22 mouse cellular contexts compared by ENCODE assay signal in genomic region chr12:4587846-4588245, GRCm38 (mm10). TPM values are rescaled to one million over a fixed set of nuclear protein-coding genes. Genes with fewer than 3 reads are reported as not detected.
A peak's percentile ranks its signal among the peaks of the same experiment; 100 is the strongest.
DNase-seq lines count a peak whose midpoint lies in the region; ATAC-seq lines count a peak whose summit lies in the region.
"Had no signal": no experiment of that assay in that cellular context is flagged by ENCODE, and none has a peak within 500 bp of the region (broad histone marks: within the 10 kb centered on the region; RNA-seq: fewer than 3 reads in every experiment).

No protein-coding gene starts in this region.

- peak; percentile 50 to 78 for DNase-seq in adrenal gland, adult (ENCODE audit: inconsistent age in 2 of 2, low spot score in 1 of 2)
- DNase-seq in adrenal gland, postnatal 10 days = no peak
- DNase-seq in 3134 (ENCODE audit: extremely low read depth, insufficient read length, low spot score) = peak; percentile 13
- peak; percentile 52 for DNase-seq in adrenal gland, adult 8-10 months
- DNase-seq in adrenal gland, postnatal 36 days = peak; percentile 45 to 59
- DNase-seq in neural tube, embryonic 10.5 days (ENCODE audit: extremely low spot score, low spot score) = no peak
- DNase-seq: B cell, adult 2 months; cerebellum, adult 11 months; cerebellum, adult 9-11 months; cerebellum, postnatal 25 days; gastrocnemius, postnatal 10 days; gastrocnemius, postnatal 36 days; heart, adult 11 months had no signal

- no peak for ATAC-seq in granulocyte monocyte progenitor cell, adult 5-6 weeks (replicated peaks; ENCODE audit: poor library complexity, severe bottlenecking)

RNA-seq across cellular contexts. Expression of gene Itsn2, which starts 4.6 kb away (rescaled TPM):
- 10 to 100 TPM; 40.2 to 45.4 TPM for total RNA-seq in adrenal gland, postnatal 10 days (2021)
- total RNA-seq in adrenal gland, adult 8-10 months (2022) = 10 to 100 TPM; 55.7 to 74.2 (median 67.1) TPM
- total RNA-seq in adrenal gland, postnatal 36 days (2021) = 10 to 100 TPM; 56.8 to 57.5 TPM
- total RNA-seq in granulocyte monocyte progenitor cell, adult 5-6 weeks (2014; fragmentation: Nextera tagmentation) = 61.0 and 119 TPM in 2 replicates
- total RNA-seq in granulocyte monocyte progenitor cell, adult 5-6 weeks (2017) = 117 and 145 TPM in 2 replicates

RNA-seq across cellular contexts. Expression of gene Gm3625, which starts 4.9 kb away (rescaled TPM):
- not detected for total RNA-seq in adrenal gland, postnatal 10 days (2021)
- total RNA-seq in adrenal gland, adult 8-10 months (2022) = not detected
- total RNA-seq in adrenal gland, postnatal 36 days (2021) = not detected
- total RNA-seq in granulocyte monocyte progenitor cell, adult 5-6 weeks (2014; fragmentation: Nextera tagmentation) = not detected in 2 replicates
- not detected in 2 replicates for total RNA-seq in granulocyte monocyte progenitor cell, adult 5-6 weeks (2017)
- total RNA-seq: adrenal gland, adult 18-20 months; CH12.LX; common myeloid progenitor, adult 5-6 weeks; G1E; gastrocnemius, adult 18-20 months; gastrocnemius, postnatal 10 days; gastrocnemius, postnatal 36 days; heart, adult 8-10 months; heart, postnatal 25 days; hematopoietic stem cell, adult 5-6 weeks had no signal

Comparison
In these comparisons a context has a peak if more than half of its experiments do, and no peak if none do; other contexts are left out.
1. DNase-seq: peak in adrenal gland, adult (2 of 2), 3134 (single experiment), adrenal gland, adult 8-10 months (single experiment) and adrenal gland, postnatal 36 days (2 of 2); none in adrenal gland, postnatal 10 days (single experiment) and neural tube, embryonic 10.5 days (single experiment).